Mouse (Mus musculus) testis, adult 2 months (tissue): ENCODE results near the gene Rnf146. TPM values are rescaled to one million over a fixed set of nuclear protein-coding genes. Genes with fewer than 3 reads are reported as not detected.

ENCODE experiments used
- H3K27ac ChIP-seq: fragments of 200-500 bp; 2 replicates; pipeline ENCODE4 v1.5.1; 2012; ENCODE audit warnings: low read depth, low read length; ENCODE audit not compliant: control insufficient read depth, insufficient read depth
- H3K27me3 ChIP-seq: fragments of 200-500 bp; 2 replicates; pipeline ENCODE4 v1.6.1; 2012; ENCODE audit warnings: mild to moderate bottlenecking, low read length, moderate library complexity; ENCODE audit not compliant: control insufficient read depth, insufficient read depth
- H3K36me3 ChIP-seq: fragments of 200-500 bp; 2 replicates; pipeline ENCODE4 v1.6.1; 2012; ENCODE audit warnings: mild to moderate bottlenecking, low read length; ENCODE audit not compliant: control insufficient read depth, insufficient read depth
- H3K4me1 ChIP-seq: fragments of 200-500 bp; 2 replicates; pipeline ENCODE4 v1.6.1; 2012; ENCODE audit warnings: low read length; ENCODE audit not compliant: control insufficient read depth, insufficient read depth
- H3K4me3 ChIP-seq: fragments of 200-500 bp; 2 replicates; pipeline ENCODE4 v1.5.1; 2012; ENCODE audit warnings: low read depth, mild to moderate bottlenecking, low read length, moderate library complexity, mixed read lengths; ENCODE audit not compliant: control insufficient read depth
- CTCF ChIP-seq: fragments of 200-500 bp; IDR thresholded peaks from 2 replicates; pipeline ENCODE4 v1.5.1; 2012; ENCODE audit warnings: low read depth, mild to moderate bottlenecking, inconsistent platforms, low read length, moderate library complexity; ENCODE audit not compliant: control insufficient read depth, insufficient read depth, insufficient replicate concordance
- POLR2A ChIP-seq: fragments of 200-500 bp; IDR thresholded peaks from 2 replicates; pipeline ENCODE4 v1.6.1; 2012; ENCODE audit warnings: low read depth, mild to moderate bottlenecking, inconsistent platforms, low read length, moderate library complexity; ENCODE audit not compliant: control insufficient read depth
- polyA plus RNA-seq: library from polyadenylated mRNA; depleted of rRNA; stranded (reverse); fragments of >200 nt; gene quantifications from 2 replicates; pipeline ENCODE4 v1.2.3, GENCODE M21; 2012

The Rnf146 gene
- polyA plus RNA-seq, 1 experiment, result 44.1 TPM

DNA sequence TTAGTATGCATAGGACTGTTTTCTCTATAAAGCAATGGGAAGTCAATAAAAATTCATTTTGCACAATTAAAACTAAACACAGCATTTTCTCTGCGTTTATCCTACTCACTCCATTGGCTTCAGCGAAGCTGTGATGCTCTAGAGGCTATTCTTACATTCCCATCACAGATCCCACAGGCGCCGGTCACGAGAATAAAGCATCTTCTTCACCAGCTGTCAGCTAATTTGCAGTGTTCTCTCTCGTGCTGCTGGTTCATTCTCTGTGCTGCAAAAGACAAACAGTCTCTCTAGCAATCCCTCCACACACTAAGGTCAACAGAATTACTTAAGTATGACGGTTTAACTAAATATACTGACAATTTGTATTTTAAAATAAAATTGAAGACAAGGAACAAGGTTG, 8.1 kb downstream of the Rnf146 start:
- no peaks in the 10 kb centered on the region for H3K4me1 ChIP-seq
- no peaks in the 10 kb centered on the region for H3K36me3 ChIP-seq
- no peak overlapping the region for H3K4me3 ChIP-seq
- H3K27ac ChIP-seq, result no peak overlapping the region
- TF ChIP-seq POLR2A (no peak), CTCF (no peak)
- no peaks in the 10 kb centered on the region for H3K27me3 ChIP-seq

DNA sequence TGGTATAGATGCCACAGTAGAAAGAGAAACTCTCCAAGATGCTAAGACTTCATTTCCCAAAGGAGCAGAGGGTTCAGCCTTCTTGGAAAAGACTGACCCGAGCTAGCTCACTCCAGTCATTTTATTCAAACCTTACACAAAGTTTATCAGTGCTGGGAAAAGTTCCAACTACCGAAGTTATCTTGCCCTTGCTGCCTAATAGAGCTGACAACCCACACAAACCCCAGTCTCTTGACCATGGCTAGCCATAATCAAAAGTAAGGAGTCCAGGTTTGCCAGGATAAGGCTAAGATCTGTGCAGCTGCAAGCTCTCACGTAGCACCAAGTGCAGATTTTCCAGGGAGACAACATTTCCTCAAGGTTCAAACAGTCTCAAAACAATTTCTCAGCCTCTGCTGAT, 9.7 kb downstream of the Rnf146 start:
- Histone ChIP-seq H3K4me1 (no peaks in the 10 kb centered on the region), H3K36me3 (no peaks in the 10 kb centered on the region), H3K27me3 (no peaks in the 10 kb centered on the region), H3K27ac (no peak overlapping the region), H3K4me3 (no peak overlapping the region)
- TF ChIP-seq POLR2A, result no peak
- TF ChIP-seq CTCF, result no peak

DNA sequence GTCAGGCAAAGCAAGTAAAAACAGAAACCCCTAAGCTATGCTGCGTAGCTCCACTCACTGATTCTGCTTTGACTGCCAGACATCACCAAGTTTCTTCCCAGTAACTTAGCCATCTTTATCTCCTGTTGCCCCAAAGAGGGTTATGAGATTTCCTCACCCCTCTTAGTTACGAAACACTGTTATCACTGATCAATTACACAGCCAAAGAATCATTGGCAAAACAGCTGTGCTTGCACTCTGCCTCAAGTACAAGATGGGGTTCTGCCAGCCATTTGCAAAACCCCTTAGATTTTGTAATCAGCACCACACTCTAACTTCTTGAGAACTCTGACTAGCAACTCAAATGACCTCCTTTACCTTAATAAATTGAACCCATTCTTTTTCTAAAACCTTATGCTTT, 10.8 kb downstream of the Rnf146 start:
- no peak for TF ChIP-seq POLR2A
- no peak for TF ChIP-seq CTCF
- Histone ChIP-seq H3K27ac (no peak overlapping the region), H3K36me3 (no peaks in the 10 kb centered on the region; the same call in 1 of the 2 replicates)

DNA sequence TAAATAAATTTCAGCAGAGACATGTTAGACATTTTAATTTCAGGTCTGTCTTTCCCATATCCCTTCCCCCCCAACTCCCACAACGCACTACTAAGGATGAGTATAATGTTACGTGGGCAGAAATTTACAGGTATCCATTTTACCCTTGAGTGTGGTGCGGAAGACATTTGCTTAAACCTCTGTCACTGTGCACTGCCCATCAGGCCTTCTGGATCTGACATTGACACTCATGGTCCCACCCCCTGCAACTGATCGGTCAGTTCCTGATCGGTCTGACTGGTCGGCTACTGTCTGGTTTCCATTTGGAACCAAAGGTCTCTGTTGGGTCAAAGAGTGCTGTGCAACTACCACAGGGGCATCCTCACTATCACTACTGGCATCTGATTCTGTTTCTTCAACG, 15.6 kb downstream of the Rnf146 start:
- TF ChIP-seq CTCF (no peak), POLR2A (no peak)
- Histone ChIP-seq H3K36me3 (no peaks in the 10 kb centered on the region; the same call in 1 of the 2 replicates), H3K27me3 (no peaks in the 10 kb centered on the region), H3K4me3 (no peak overlapping the region), H3K27ac (no peak overlapping the region), H3K4me1 (no peaks in the 10 kb centered on the region)

More for the DNA sequence above, 10.8 kb downstream of the Rnf146 start:
- Histone ChIP-seq H3K4me3 (no peak overlapping the region), H3K27me3 (no peaks in the 10 kb centered on the region), H3K4me1 (no peaks in the 10 kb centered on the region)

DNA sequence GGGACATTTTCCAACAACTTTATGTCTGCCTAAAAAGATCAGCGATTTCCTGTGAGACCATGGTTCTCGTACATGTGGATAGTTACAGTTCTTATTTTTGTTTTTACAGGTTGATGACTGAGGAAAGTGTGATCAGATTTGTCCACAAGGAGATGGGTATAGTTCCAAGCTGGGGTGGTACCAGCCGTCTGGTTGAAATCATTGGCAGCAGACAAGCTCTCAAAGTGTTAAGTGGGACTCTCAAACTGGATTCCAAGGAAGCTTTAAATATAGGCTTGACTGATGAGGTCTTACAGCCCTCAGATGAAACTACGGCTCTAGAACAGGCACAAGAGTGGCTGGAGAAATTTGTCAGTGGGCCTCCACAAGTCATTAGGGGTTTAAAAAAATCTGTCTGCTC, 18.0 kb downstream of the Rnf146 start:
- Histone ChIP-seq H3K27ac (no peak overlapping the region), H3K36me3 (no peaks in the 10 kb centered on the region; the same call in 1 of the 2 replicates), H3K4me1 (no peaks in the 10 kb centered on the region), H3K4me3 (no peak overlapping the region), H3K27me3 (no peaks in the 10 kb centered on the region)
- no peak for TF ChIP-seq CTCF
- TF ChIP-seq POLR2A, result no peak

DNA sequence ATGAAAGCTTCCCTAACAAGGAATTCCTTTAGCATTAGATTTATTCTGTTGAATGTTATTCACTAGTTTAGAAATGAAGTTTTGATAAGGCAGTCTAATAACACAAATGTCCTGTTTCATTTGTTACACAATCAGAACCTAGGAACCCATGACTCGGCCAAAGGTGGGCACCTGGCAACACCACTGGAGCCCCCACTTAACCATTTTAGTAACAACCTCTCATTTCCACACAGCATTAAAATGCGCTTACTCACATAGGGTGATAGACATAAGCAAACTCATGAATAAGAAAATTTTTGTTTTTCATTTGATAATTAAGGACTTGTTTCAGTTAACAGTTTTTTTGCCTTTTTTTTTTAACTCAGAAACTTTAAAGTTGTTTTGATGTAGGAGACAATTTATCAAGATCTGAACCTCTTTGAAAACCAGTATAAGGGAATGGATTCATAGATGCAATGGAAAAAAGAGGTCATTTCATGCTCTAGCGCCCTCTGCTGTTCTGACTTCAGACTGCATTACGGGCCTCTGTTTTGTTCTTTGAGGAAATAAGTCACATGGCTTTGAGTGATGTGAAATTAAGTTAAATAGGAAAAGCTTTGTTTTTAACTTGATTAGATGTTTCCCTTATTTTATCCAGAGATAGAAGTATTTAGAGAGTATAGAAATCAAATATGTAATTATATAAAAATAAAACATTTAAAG, 23.7 kb downstream of the Rnf146 start:
- no peaks in the 10 kb centered on the region for H3K27me3 ChIP-seq
- no peak overlapping the region for H3K4me3 ChIP-seq
- no peak overlapping the region for H3K27ac ChIP-seq
- TF ChIP-seq POLR2A (no peak), CTCF (no peak)
- no peaks in the 10 kb centered on the region for H3K36me3 ChIP-seq
- no peaks in the 10 kb centered on the region for H3K4me1 ChIP-seq

DNA sequence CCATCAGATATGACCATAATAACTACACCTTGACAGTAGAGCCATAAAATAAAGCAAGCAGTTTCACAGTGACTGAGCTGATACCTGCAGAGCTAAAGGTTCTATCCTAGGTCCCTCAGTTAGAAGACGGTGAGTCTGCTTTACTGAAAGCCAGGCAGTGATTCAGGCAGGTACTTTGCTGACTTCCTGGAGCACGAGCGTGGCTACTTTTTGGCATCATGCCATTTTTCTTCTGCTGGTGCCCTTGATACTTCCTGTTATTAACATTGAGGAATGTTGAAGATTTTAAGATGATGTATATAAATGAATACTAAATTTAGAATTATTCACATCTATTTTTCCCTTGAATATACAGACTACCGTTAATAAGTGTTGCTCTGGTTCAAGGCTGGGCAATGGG, 28.4 kb downstream of the Rnf146 start:
- no peaks in the 10 kb centered on the region for H3K27me3 ChIP-seq
- H3K27ac ChIP-seq, result no peak overlapping the region
- no peaks in the 10 kb centered on the region for H3K36me3 ChIP-seq
- TF ChIP-seq CTCF (no peak), POLR2A (no peak)
- no peaks in the 10 kb centered on the region for H3K4me1 ChIP-seq
- H3K4me3 ChIP-seq, result no peak overlapping the region

DNA sequence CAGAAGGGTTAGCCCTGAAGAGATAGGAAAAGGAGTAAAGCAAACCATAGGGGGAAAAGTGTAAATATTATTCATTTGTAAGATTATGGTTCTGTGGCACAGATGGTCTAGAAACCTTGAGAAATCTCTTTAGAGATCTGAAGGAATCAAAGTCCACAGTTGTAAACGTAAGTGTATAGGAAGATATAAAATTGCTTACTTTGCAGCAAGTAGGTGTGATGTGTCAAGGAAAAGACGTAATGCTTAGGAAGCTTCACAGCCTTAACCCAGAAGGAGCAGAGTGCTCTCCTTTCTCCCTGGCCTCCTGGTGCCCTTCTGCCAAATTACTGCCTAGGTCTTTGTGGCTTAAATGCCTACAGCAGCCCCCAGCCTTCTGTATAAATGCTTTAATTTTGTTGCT, 37.4 kb downstream of the Rnf146 start:
- Histone ChIP-seq H3K4me3 (no peak overlapping the region), H3K36me3 (no peaks in the 10 kb centered on the region), H3K4me1 (no peaks in the 10 kb centered on the region), H3K27ac (no peak overlapping the region), H3K27me3 (no peaks in the 10 kb centered on the region)
- TF ChIP-seq POLR2A (no peak), CTCF (no peak)
